9 mouse cellular contexts compared by ENCODE assay signal in the genomic region with DNA sequence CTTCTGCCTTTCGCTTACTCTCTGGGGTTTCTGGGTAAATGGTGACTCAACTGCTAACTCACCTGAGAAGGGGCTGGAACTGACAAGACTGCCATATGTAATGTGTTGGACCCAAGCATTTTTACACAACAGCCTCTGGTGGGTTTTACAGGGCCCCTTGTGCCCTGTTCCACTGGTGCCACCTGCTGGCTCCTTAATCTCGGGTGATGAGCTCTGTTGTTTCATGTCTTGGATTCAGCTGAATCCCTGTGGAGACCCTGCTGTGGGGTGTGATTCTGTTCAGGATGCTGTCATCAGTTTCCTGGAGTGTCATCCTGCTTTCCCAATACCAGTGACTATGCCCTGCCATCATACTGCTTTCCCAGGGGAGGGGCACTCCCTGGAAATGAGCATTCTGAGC. TPM values are rescaled to one million over a fixed set of nuclear protein-coding genes. Genes with fewer than 3 reads are reported as not detected.
A peak's percentile ranks its signal among the peaks of the same experiment; 100 is the strongest.
DNase-seq lines count a peak whose midpoint lies in the region; ATAC-seq and TF ChIP-seq lines count a peak whose summit lies in the region.
"Had no signal": no experiment of that assay in that cellular context is flagged by ENCODE, and none has a peak within 500 bp of the region (broad histone marks: within the 10 kb centered on the region; RNA-seq: fewer than 3 reads in every experiment).

No protein-coding gene starts in this region.

- DNase-seq in heart, postnatal 14 days = peak; percentile 29 to 55
- peak; percentile 14 for DNase-seq in right cerebral cortex, postnatal 4 days
- no peak for DNase-seq in right cerebral cortex, postnatal 36 days (ENCODE audit: low spot score in 2 of 2)
- DNase-seq in brain, embryonic 14.5 days (ENCODE audit: low read depth) = peak; percentile 4
- no peak for DNase-seq in urinary bladder, postnatal 10 days (ENCODE audit: low spot score)
- DNase-seq in hindbrain, embryonic 14.5 days (ENCODE audit: low spot score) = no peak

- H3K27ac ChIP-seq in heart, embryonic 11.5 days (ENCODE audit: low read depth, low read length) = no peak overlapping the region
- H3K27ac ChIP-seq in hindbrain, embryonic 14.5 days = no peak overlapping the region

- no peaks in the 10 kb centered on the region for H3K36me3 ChIP-seq in heart, embryonic 11.5 days (ENCODE audit: control insufficient read depth, insufficient read depth, low read length)
- H3K36me3 ChIP-seq in hindbrain, embryonic 14.5 days (replicated peaks; ENCODE audit: control insufficient read depth, insufficient read depth) = no peaks in the 10 kb centered on the region

- H3K4me1 ChIP-seq in heart, embryonic 11.5 days (ENCODE audit: control insufficient read depth, insufficient read depth, low read length) = no peaks in the 10 kb centered on the region
- H3K4me1 ChIP-seq in hindbrain, embryonic 14.5 days (replicated peaks; ENCODE audit: control insufficient read depth, insufficient read depth, low read length) = no peaks in the 10 kb centered on the region

- no peaks in the 10 kb centered on the region for H3K27me3 ChIP-seq in heart, embryonic 11.5 days (ENCODE audit: control insufficient read depth, insufficient read depth, low read length)
- no peaks in the 10 kb centered on the region for H3K27me3 ChIP-seq in hindbrain, embryonic 14.5 days (ENCODE audit: control insufficient read depth, insufficient read depth, low read length)

- no peak overlapping the region for H3K9ac ChIP-seq in heart, embryonic 11.5 days (ENCODE audit: low read depth, low read length)
- H3K9ac ChIP-seq in hindbrain, embryonic 14.5 days = no peak overlapping the region

- no peak for ATAC-seq in heart, embryonic 11.5 days (replicated peaks; ENCODE audit: insufficient number of reproducible peaks, low FRiP score, low TSS enrichment)
- peak; percentile 46; the same call in 1 of the 2 replicates for ATAC-seq in megakaryocyte progenitor cell, adult 5-6 weeks (replicated peaks; ENCODE audit: poor library complexity)
- no peak for ATAC-seq in hindbrain, embryonic 14.5 days (ENCODE audit: low FRiP score)

- TF ChIP-seq POLR2A in brain, embryonic 14.5 days (IDR thresholded peaks at IDR 0.05; ENCODE audit: borderline replicate concordance, extremely low read depth, insufficient read depth, insufficient read length, poor library complexity, severe bottlenecking) = no peak

- 44% methylated on average over 2 of the region's 2 CpGs for WGBS in heart, embryonic 11.5 days (ENCODE audit: insufficient replicate concordance)
- WGBS in hindbrain, embryonic 14.5 days = 63% methylated on average over 2 of the region's 2 CpGs

- intact Hi-C loops in heart, postnatal 14 days (cut with DNase I) = loop anchor here (1.0 kb wide), 1 partner anchor 89 kb away; no protein-coding TSS in a partner anchor

- no peaks in the 10 kb centered on the region for H3K9me3 ChIP-seq in heart, embryonic 11.5 days (replicated peaks; ENCODE audit: control insufficient read depth, low read length)
- H3K9me3 ChIP-seq in hindbrain, embryonic 14.5 days (ENCODE audit: control insufficient read depth, low read length) = no peaks in the 10 kb centered on the region

- H3K4me3 ChIP-seq in heart, embryonic 11.5 days (ENCODE audit: low read depth, low read length) = no peak overlapping the region
- no peak overlapping the region for H3K4me3 ChIP-seq in hindbrain, embryonic 14.5 days (replicated peaks; ENCODE audit: low read length)

- peak; percentile 30; the same call in 1 of the 2 replicates for TF ChIP-seq CTCF in brain, embryonic 14.5 days (IDR thresholded peaks at IDR 0.05; ENCODE audit: borderline replicate concordance, extremely low read depth, insufficient read depth, insufficient read length)

- no peak overlapping the region for H3K4me2 ChIP-seq in heart, embryonic 11.5 days
- no peak overlapping the region for H3K4me2 ChIP-seq in hindbrain, embryonic 14.5 days (replicated peaks)

RNA-seq across cellular contexts. Expression of a gene that starts 6.2 kb away (rescaled TPM):
- under 1 TPM; 0.45 to 1.00 TPM for total RNA-seq in heart, postnatal 14 days (2021)
- polyA plus RNA-seq in heart, embryonic 11.5 days (2014; fragmentation: Nextera tagmentation; extraction: Ambion mirVana) = 2.1 and 2.7 TPM in 2 replicates
- 0.08 TPM in 1 of 2 replicates, not detected in the other for polyA plus RNA-seq in brain, embryonic 14.5 days (2012; rRNA removed)
- 20.2 and 43.2 TPM in 2 replicates for total RNA-seq in megakaryocyte progenitor cell, adult 5-6 weeks (2015)
- total RNA-seq in megakaryocyte progenitor cell, adult 5-6 weeks (2017) = 9.6 and 14.9 TPM in 2 replicates
- polyA plus RNA-seq in hindbrain, embryonic 14.5 days (2014; fragmentation: Nextera tagmentation; extraction: Ambion mirVana) = not detected in 2 replicates
- total RNA-seq: layer of hippocampus, postnatal 14 days had no signal

RNA-seq across cellular contexts. Expression of a gene that starts 20.0 kb away (rescaled TPM):
- total RNA-seq in heart, postnatal 14 days (2021) = 1 to 10 TPM in 1 of 2 experiments, under 1 TPM in 1; 0.44 to 1.5 TPM
- 0.13 and 0.84 TPM in 2 replicates for polyA plus RNA-seq in heart, embryonic 11.5 days (2014; fragmentation: Nextera tagmentation; extraction: Ambion mirVana)
- 0.16 TPM in 1 of 2 replicates, not detected in the other for polyA plus RNA-seq in brain, embryonic 14.5 days (2012; rRNA removed)
- total RNA-seq in megakaryocyte progenitor cell, adult 5-6 weeks (2015) = 15.7 and 16.8 TPM in 2 replicates
- total RNA-seq in megakaryocyte progenitor cell, adult 5-6 weeks (2017) = 11.6 and 19.9 TPM in 2 replicates
- polyA plus RNA-seq in hindbrain, embryonic 14.5 days (2014; fragmentation: Nextera tagmentation; extraction: Ambion mirVana) = not detected in 2 replicates
- total RNA-seq: layer of hippocampus, postnatal 14 days had no signal

RNA-seq across cellular contexts. Expression of a gene that starts 41.8 kb away (rescaled TPM):
- 1 to 10 TPM; 1.3 to 2.4 TPM for total RNA-seq in heart, postnatal 14 days (2021)
- 2.1 and 2.9 TPM in 2 replicates for polyA plus RNA-seq in heart, embryonic 11.5 days (2014; fragmentation: Nextera tagmentation; extraction: Ambion mirVana)
- polyA plus RNA-seq in brain, embryonic 14.5 days (2012; rRNA removed) = 0.12 and 0.42 TPM in 2 replicates
- total RNA-seq in megakaryocyte progenitor cell, adult 5-6 weeks (2015) = 6.8 and 10.5 TPM in 2 replicates
- 6.7 and 6.9 TPM in 2 replicates for total RNA-seq in megakaryocyte progenitor cell, adult 5-6 weeks (2017)
- 0.40 and 0.62 TPM in 2 replicates for polyA plus RNA-seq in hindbrain, embryonic 14.5 days (2014; fragmentation: Nextera tagmentation; extraction: Ambion mirVana)

RNA-seq across cellular contexts. Expression of a gene that starts 43.6 kb away (rescaled TPM):
- under 1 TPM; 0.22 to 0.27 TPM for total RNA-seq in heart, postnatal 14 days (2021)
- polyA plus RNA-seq in heart, embryonic 11.5 days (2014; fragmentation: Nextera tagmentation; extraction: Ambion mirVana) = 0.09 TPM in 1 of 2 replicates, not detected in the other
- not detected in 2 replicates for polyA plus RNA-seq in brain, embryonic 14.5 days (2012; rRNA removed)
- not detected in 2 replicates for total RNA-seq in megakaryocyte progenitor cell, adult 5-6 weeks (2015)
- total RNA-seq in megakaryocyte progenitor cell, adult 5-6 weeks (2017) = not detected in 2 replicates
- polyA plus RNA-seq in hindbrain, embryonic 14.5 days (2014; fragmentation: Nextera tagmentation; extraction: Ambion mirVana) = not detected in 2 replicates

Comparison
In these comparisons a context has a peak if more than half of its experiments do, and no peak if none do; other contexts are left out.
1. DNase-seq: peak in heart, postnatal 14 days (2 of 2), right cerebral cortex, postnatal 4 days (single experiment) and brain, embryonic 14.5 days (single experiment); none in right cerebral cortex, postnatal 36 days (0 of 2), urinary bladder, postnatal 10 days (single experiment) and hindbrain, embryonic 14.5 days (single experiment).